Mouse (Mus musculus): ENCODE data around the gene Hnrnpul1. TPM values are rescaled to one million over a fixed set of nuclear protein-coding genes. Genes with fewer than 3 reads are reported as not detected.
"Not testable (repeated sequence)": the region's sequence is repeated elsewhere in the genome, so short reads cannot be mapped to it uniquely, and the experiment has no call there.

Gene Hnrnpul1
- polyA plus RNA-seq (2015; fragmentation: Nextera tagmentation; extraction: Ambion mirVana): 37.3 and 43.9 TPM in 2 replicates

GRCm38 (mm10) chr7:25754738-25755467 is at the start of gene Hnrnpul1:
Hnrnpul1 (minus strand) TSS chr7:25754757.
- Histone ChIP-seq H3K4me2 (peak within 1 kb of the TSS; percentile 95), H3K4me3 (replicated peaks) (peak within 1 kb of the TSS; percentile 94), H3K9me3 (replicated peaks) (no peaks in the 10 kb centered on the region), H3K27me3 (replicated peaks) (no peaks in the 10 kb centered on the region), H3K9ac (replicated peaks) (peak within 1 kb of the TSS; percentile 97), H3K36me3 (peaks cover 20% of the 10 kb centered on the region), H3K27ac (replicated peaks) (peak within 1 kb of the TSS; percentile 98), H3K4me1 (peaks cover 28% of the 10 kb centered on the region)
- under 1% methylated on average over 55 of the region's 55 CpGs for WGBS
- peak; percentile 93 for ATAC-seq (ENCODE audit: low FRiP score)

GRCm38 (mm10) chr7:25803460-25803859 is 48.9 kb upstream of the Hnrnpul1 start:
- H3K4me3 ChIP-seq (replicated peaks): no peak overlapping the region
- no peaks in the 10 kb centered on the region for H3K27me3 ChIP-seq (replicated peaks)
- no peaks in the 10 kb centered on the region for H3K36me3 ChIP-seq
- no peak overlapping the region for H3K4me2 ChIP-seq
- no peak overlapping the region for H3K9ac ChIP-seq (replicated peaks)
- peaks cover 8% of the 10 kb centered on the region for H3K4me1 ChIP-seq
- ATAC-seq (ENCODE audit: low FRiP score): no peak
- H3K27ac ChIP-seq (replicated peaks): no peak overlapping the region
- no peaks in the 10 kb centered on the region for H3K9me3 ChIP-seq (replicated peaks)
- 84% methylated on average over 13 of the region's 13 CpGs for WGBS

GRCm38 (mm10) chr7:25802241-25803125 is 47.9 kb upstream of the Hnrnpul1 start:
- H3K4me1 ChIP-seq: peaks cover 8% of the 10 kb centered on the region
- WGBS: 39% methylated on average over 24 of the region's 24 CpGs
- ATAC-seq (ENCODE audit: low FRiP score): no peak
- H3K36me3 ChIP-seq: no peaks in the 10 kb centered on the region
- no peak overlapping the region for H3K4me3 ChIP-seq (replicated peaks)
- no peaks in the 10 kb centered on the region for H3K9me3 ChIP-seq (replicated peaks)
- no peak overlapping the region for H3K9ac ChIP-seq (replicated peaks)
- peak overlapping the region; percentile 22 for H3K4me2 ChIP-seq
- H3K27ac ChIP-seq (replicated peaks): no peak overlapping the region
- H3K27me3 ChIP-seq (replicated peaks): no peaks in the 10 kb centered on the region

GRCm38 (mm10) chr7:25801031-25801430 is 46.5 kb upstream of the Hnrnpul1 start:
- H3K27me3 ChIP-seq (replicated peaks): no peaks in the 10 kb centered on the region
- H3K27ac ChIP-seq (replicated peaks): no peak overlapping the region
- H3K36me3 ChIP-seq: no peaks in the 10 kb centered on the region
- peaks cover 8% of the 10 kb centered on the region for H3K4me1 ChIP-seq
- no peak overlapping the region for H3K4me3 ChIP-seq (replicated peaks)
- ATAC-seq (ENCODE audit: low FRiP score): no peak
- H3K9me3 ChIP-seq (replicated peaks): no peaks in the 10 kb centered on the region
- WGBS: 94% methylated on average over 6 of the region's 6 CpGs
- H3K9ac ChIP-seq (replicated peaks): no peak overlapping the region
- H3K4me2 ChIP-seq: no peak overlapping the region

GRCm38 (mm10) chr7:25799369-25799768 is 44.8 kb upstream of the Hnrnpul1 start:
- ATAC-seq (ENCODE audit: low FRiP score): no peak
- H3K4me3 ChIP-seq (replicated peaks): no peak overlapping the region
- WGBS: 86% methylated on average over 1 of the region's 1 CpGs
- H3K9me3 ChIP-seq (replicated peaks): no peaks in the 10 kb centered on the region
- H3K27me3 ChIP-seq (replicated peaks): no peaks in the 10 kb centered on the region
- H3K36me3 ChIP-seq: no peaks in the 10 kb centered on the region
- no peak overlapping the region for H3K27ac ChIP-seq (replicated peaks)
- no peak overlapping the region for H3K4me2 ChIP-seq
- H3K9ac ChIP-seq (replicated peaks): no peak overlapping the region
- peaks cover 3% of the 10 kb centered on the region; the same call in 1 of the 2 replicates for H3K4me1 ChIP-seq

- H3K4me2 ChIP-seq: no peak overlapping the region
- H3K9me3 ChIP-seq (replicated peaks): no peaks in the 10 kb centered on the region
- H3K4me3 ChIP-seq (replicated peaks): no peak overlapping the region
- 89% methylated on average over 2 of the region's 2 CpGs for WGBS
- no peak overlapping the region for H3K27ac ChIP-seq (replicated peaks)
- H3K27me3 ChIP-seq (replicated peaks): no peaks in the 10 kb centered on the region
- H3K9ac ChIP-seq (replicated peaks): no peak overlapping the region
- H3K36me3 ChIP-seq: no peaks in the 10 kb centered on the region
- no peak for ATAC-seq (ENCODE audit: low FRiP score)
- peaks cover 3% of the 10 kb centered on the region; the same call in 1 of the 2 replicates for H3K4me1 ChIP-seq
Measured at GRCm38 (mm10) chr7:25798540-25798939, 44.0 kb upstream of the Hnrnpul1 start.

GRCm38 (mm10) chr7:25794775-25795174 is 40.2 kb upstream of the Hnrnpul1 start:
- Histone ChIP-seq H3K4me1 (no peaks in the 10 kb centered on the region), H3K9ac (replicated peaks) (no peak overlapping the region), H3K36me3 (no peaks in the 10 kb centered on the region), H3K4me3 (replicated peaks) (no peak overlapping the region), H3K9me3 (replicated peaks) (no peaks in the 10 kb centered on the region), H3K4me2 (no peak overlapping the region), H3K27me3 (replicated peaks) (no peaks in the 10 kb centered on the region), H3K27ac (replicated peaks) (no peak overlapping the region)
- 83% methylated on average over 8 of the region's 8 CpGs for WGBS
- no peak for ATAC-seq (ENCODE audit: low FRiP score)

- ATAC-seq (ENCODE audit: low FRiP score): no peak
- H3K36me3 ChIP-seq: no peaks in the 10 kb centered on the region
- H3K27ac ChIP-seq (replicated peaks): no peak overlapping the region
- H3K4me3 ChIP-seq (replicated peaks): no peak overlapping the region
- no peak overlapping the region for H3K9ac ChIP-seq (replicated peaks)
- peaks cover 2% of the 10 kb centered on the region; the same call in 1 of the 2 replicates for H3K4me1 ChIP-seq
- 60% methylated on average over 3 of the region's 3 CpGs for WGBS
- no peaks in the 10 kb centered on the region for H3K9me3 ChIP-seq (replicated peaks)
- no peak overlapping the region for H3K4me2 ChIP-seq
- no peaks in the 10 kb centered on the region for H3K27me3 ChIP-seq (replicated peaks)
Measured at GRCm38 (mm10) chr7:25793679-25794078, 39.1 kb upstream of the Hnrnpul1 start.

- H3K27me3 ChIP-seq (replicated peaks); ATAC-seq (ENCODE audit: low FRiP score); H3K4me2 ChIP-seq; H3K9me3 ChIP-seq (replicated peaks); H3K9ac ChIP-seq (replicated peaks); H3K36me3 ChIP-seq; H3K4me3 ChIP-seq (replicated peaks); H3K27ac ChIP-seq (replicated peaks); H3K4me1 ChIP-seq: not testable (repeated sequence)
- WGBS: 71% methylated on average over 9 of the region's 9 CpGs
Measured at GRCm38 (mm10) chr7:25792966-25793365, 38.4 kb upstream of the Hnrnpul1 start.

GRCm38 (mm10) chr7:25790615-25791014 is 36.1 kb upstream of the Hnrnpul1 start:
- Histone ChIP-seq H3K4me3 (replicated peaks) (no peak overlapping the region), H3K9me3 (replicated peaks) (no peaks in the 10 kb centered on the region), H3K9ac (replicated peaks) (no peak overlapping the region), H3K27ac (replicated peaks) (no peak overlapping the region), H3K4me1 (peaks cover 11% of the 10 kb centered on the region), H3K4me2 (no peak overlapping the region), H3K36me3 (no peaks in the 10 kb centered on the region), H3K27me3 (replicated peaks) (no peaks in the 10 kb centered on the region)
- no peak for ATAC-seq (ENCODE audit: low FRiP score)
- WGBS: 73% methylated on average over 8 of the region's 8 CpGs

GRCm38 (mm10) chr7:25789129-25789440 is 34.5 kb upstream of the Hnrnpul1 start:
- H3K4me3 ChIP-seq (replicated peaks): peak overlapping the region; percentile 42; the same call in 1 of the 2 replicates
- H3K27ac ChIP-seq (replicated peaks): peak overlapping the region; percentile 3; the same call in 1 of the 2 replicates
- WGBS: 26% methylated on average over 3 of the region's 3 CpGs
- H3K36me3 ChIP-seq: no peaks in the 10 kb centered on the region
- peaks cover 11% of the 10 kb centered on the region for H3K4me1 ChIP-seq
- H3K27me3 ChIP-seq (replicated peaks): no peaks in the 10 kb centered on the region
- H3K9me3 ChIP-seq (replicated peaks): no peaks in the 10 kb centered on the region
- no peak; the same call in 1 of the 2 replicates for ATAC-seq (ENCODE audit: low FRiP score)
- no peak overlapping the region for H3K9ac ChIP-seq (replicated peaks)
- peak overlapping the region; percentile 65 for H3K4me2 ChIP-seq
